Mouse (Mus musculus): Measurements from ENCODE around the gene Smyd2. TPM values are rescaled to one million over a fixed set of nuclear protein-coding genes. Genes with fewer than 3 reads are reported as not detected.

Smyd2 gene
- polyA plus RNA-seq, 1 experiment from 2014 or later: 54.9 TPM

DNA sequence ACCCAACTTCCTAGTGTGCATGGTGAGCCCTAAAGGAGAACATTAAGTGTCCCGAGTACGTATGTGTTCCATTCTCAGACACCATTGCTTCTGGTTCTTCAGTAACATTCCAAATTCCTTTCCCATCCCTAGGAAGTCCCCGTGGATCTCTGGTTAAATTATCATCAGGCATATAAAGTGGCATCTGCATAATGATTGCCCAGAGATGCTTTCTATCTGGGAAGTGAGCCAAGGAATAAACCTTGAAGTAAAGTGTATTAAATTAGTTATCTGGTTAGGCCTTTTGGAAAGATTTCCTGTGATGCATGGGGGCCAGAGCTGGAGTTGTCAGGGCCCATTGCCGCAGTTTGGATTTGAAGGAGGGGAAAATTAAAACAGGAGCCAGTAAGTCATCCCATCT is 50.1 kb downstream of the Smyd2 start:
- H3K4me1 ChIP-seq (ENCODE audit: control insufficient read depth, insufficient read depth, low read length): no peaks in the 10 kb centered on the region
- H3K27me3 ChIP-seq (ENCODE audit: control insufficient read depth, insufficient read depth, low read length): no peaks in the 10 kb centered on the region
- H3K4me2 ChIP-seq: no peak overlapping the region
- DNase-seq (ENCODE audit: low spot score, missing footprints) (no peak), ATAC-seq (ENCODE audit: low FRiP score) (no peak)
- H3K36me3 ChIP-seq (ENCODE audit: control insufficient read depth, insufficient read depth, low read length): no peaks in the 10 kb centered on the region
- no peak overlapping the region for H3K4me3 ChIP-seq (ENCODE audit: low read depth, low read length)
- H3K9me3 ChIP-seq (ENCODE audit: control insufficient read depth, low read length): no peaks in the 10 kb centered on the region
- H3K9ac ChIP-seq (ENCODE audit: low read length): no peak overlapping the region
- WGBS: 88% methylated on average over 4 of the region's 4 CpGs
- H3K27ac ChIP-seq (ENCODE audit: low read depth, low read length): no peak overlapping the region

DNA sequence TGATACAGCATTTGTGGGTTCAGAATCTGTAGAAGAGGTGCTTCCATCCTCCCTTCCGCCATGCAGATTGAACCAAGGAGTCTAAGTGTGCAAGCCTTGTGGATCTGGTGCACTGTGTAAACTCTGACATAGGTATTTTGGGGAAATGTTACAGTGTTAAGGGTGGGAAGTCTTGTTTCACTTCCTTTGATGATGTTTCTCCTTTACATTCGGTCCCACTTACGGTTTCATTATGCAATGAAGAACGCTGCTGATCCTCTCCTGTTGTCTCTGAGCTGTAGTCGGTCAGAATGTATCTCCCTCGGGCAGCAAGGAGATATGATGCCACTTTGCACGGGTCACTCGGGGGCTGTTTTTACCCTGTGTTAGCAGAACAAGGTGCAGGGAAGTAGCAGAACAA is 50.5 kb downstream of the Smyd2 start:
- Histone ChIP-seq H3K36me3 (ENCODE audit: control insufficient read depth, insufficient read depth, low read length) (no peaks in the 10 kb centered on the region), H3K4me3 (ENCODE audit: low read depth, low read length) (no peak overlapping the region), H3K4me1 (ENCODE audit: control insufficient read depth, insufficient read depth, low read length) (no peaks in the 10 kb centered on the region), H3K9ac (ENCODE audit: low read length) (no peak overlapping the region), H3K27me3 (ENCODE audit: control insufficient read depth, insufficient read depth, low read length) (no peaks in the 10 kb centered on the region), H3K27ac (ENCODE audit: low read depth, low read length) (no peak overlapping the region), H3K4me2 (no peak overlapping the region), H3K9me3 (ENCODE audit: control insufficient read depth, low read length) (no peaks in the 10 kb centered on the region)
- 93% methylated on average over 8 of the region's 8 CpGs for WGBS
- DNase-seq (ENCODE audit: low spot score, missing footprints): no peak
- no peak for ATAC-seq (ENCODE audit: low FRiP score)

DNA sequence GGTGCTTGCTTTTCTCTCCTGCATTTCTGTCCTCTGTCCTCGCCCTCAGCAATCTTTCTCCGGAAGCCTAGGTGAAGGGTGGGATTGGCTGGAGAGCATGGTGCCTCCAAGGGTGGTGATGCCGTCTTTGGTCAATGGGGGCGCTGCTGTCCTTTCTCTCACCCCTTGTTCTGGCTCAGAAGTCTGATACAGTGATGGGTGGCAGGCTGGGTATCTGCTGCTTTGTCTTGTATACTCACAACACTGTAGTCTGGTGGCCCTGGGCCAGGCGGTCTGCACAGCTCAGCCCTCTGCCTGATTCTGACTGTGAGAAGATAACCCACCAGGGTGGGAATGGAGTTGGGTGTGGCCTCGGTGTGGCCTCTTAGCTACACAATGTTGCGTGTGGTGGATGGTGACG is 51.6 kb downstream of the Smyd2 start:
- Histone ChIP-seq H3K4me1 (ENCODE audit: control insufficient read depth, insufficient read depth, low read length) (no peaks in the 10 kb centered on the region), H3K27ac (ENCODE audit: low read depth, low read length) (no peak overlapping the region), H3K27me3 (ENCODE audit: control insufficient read depth, insufficient read depth, low read length) (no peaks in the 10 kb centered on the region), H3K4me2 (no peak overlapping the region), H3K36me3 (ENCODE audit: control insufficient read depth, insufficient read depth, low read length) (no peaks in the 10 kb centered on the region), H3K9ac (ENCODE audit: low read length) (no peak overlapping the region), H3K9me3 (ENCODE audit: control insufficient read depth, low read length) (no peaks in the 10 kb centered on the region), H3K4me3 (ENCODE audit: low read depth, low read length) (no peak overlapping the region)
- ATAC-seq (ENCODE audit: low FRiP score): no peak
- WGBS: 86% methylated on average over 8 of the region's 8 CpGs
- DNase-seq (ENCODE audit: low spot score, missing footprints): no peak

DNA sequence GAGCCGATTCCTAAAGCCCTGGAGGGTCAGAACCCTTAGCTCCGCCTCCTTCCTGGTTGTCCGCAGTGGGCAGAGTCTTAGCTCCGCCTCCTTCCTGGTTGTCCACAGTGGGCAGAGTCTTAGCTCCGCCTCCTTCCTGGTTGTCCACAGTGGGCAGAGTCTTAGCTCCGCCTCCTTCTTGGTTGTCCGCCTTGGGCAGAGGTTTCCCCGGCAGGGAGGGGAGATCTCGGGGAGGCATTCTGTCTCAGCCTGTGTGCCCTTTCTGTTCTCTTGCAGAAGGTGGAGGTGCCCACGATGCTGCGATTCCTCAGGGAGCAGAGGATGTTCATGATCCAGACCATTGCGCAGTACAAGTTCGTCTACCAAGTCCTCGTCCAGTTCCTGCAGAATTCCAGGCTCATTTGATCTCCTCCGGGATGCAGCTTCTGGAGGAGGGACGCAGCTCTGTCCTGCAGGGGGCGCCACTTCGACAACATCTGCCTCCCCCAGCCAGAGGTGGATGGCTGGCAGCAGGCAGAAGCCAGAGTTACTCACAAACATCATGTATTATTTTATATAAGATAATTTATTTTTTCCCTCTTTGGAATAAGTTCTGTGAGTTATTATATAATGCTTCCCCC is 52.4 kb downstream of the Smyd2 start:
- Histone ChIP-seq H3K4me2 (no peak overlapping the region), H3K36me3 (ENCODE audit: control insufficient read depth, insufficient read depth, low read length) (no peaks in the 10 kb centered on the region), H3K27ac (ENCODE audit: low read depth, low read length) (no peak overlapping the region), H3K9me3 (ENCODE audit: control insufficient read depth, low read length) (no peaks in the 10 kb centered on the region), H3K4me1 (ENCODE audit: control insufficient read depth, insufficient read depth, low read length) (no peaks in the 10 kb centered on the region), H3K27me3 (ENCODE audit: control insufficient read depth, insufficient read depth, low read length) (no peaks in the 10 kb centered on the region), H3K4me3 (ENCODE audit: low read depth, low read length) (no peak overlapping the region), H3K9ac (ENCODE audit: low read length) (no peak overlapping the region)
- WGBS: 91% methylated on average over 18 of the region's 18 CpGs
- DNase-seq (ENCODE audit: low spot score, missing footprints) (no peak), ATAC-seq (ENCODE audit: low FRiP score) (no peak)

DNA sequence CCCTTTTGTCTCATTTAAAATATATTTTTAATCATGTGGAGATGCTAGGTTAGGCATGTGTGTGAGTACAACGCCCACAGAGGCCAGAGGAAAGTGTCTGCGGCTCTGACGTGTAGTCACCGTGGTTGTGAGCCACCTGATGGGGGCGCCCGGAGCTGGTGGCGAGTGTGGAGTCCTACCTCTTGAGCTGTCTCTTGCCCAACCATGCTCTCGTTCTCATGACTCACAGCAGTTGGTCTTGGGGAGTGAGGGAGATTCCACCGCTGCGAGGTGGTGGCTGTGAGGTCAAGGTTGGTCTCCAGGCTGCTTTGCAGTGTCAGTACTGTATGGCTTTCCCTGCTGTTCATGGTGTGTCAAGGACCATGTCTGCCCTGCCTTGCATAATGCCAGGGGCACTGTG is 54.1 kb downstream of the Smyd2 start:
- Histone ChIP-seq H3K27me3 (ENCODE audit: control insufficient read depth, insufficient read depth, low read length) (no peaks in the 10 kb centered on the region), H3K27ac (ENCODE audit: low read depth, low read length) (no peak overlapping the region), H3K4me3 (ENCODE audit: low read depth, low read length) (no peak overlapping the region), H3K4me2 (no peak overlapping the region), H3K36me3 (ENCODE audit: control insufficient read depth, insufficient read depth, low read length) (no peaks in the 10 kb centered on the region), H3K9ac (ENCODE audit: low read length) (no peak overlapping the region), H3K4me1 (ENCODE audit: control insufficient read depth, insufficient read depth, low read length) (no peaks in the 10 kb centered on the region), H3K9me3 (ENCODE audit: control insufficient read depth, low read length) (no peaks in the 10 kb centered on the region)
- no peak for DNase-seq (ENCODE audit: low spot score, missing footprints)
- WGBS: 87% methylated on average over 10 of the region's 10 CpGs
- ATAC-seq (ENCODE audit: low FRiP score): no peak

DNA sequence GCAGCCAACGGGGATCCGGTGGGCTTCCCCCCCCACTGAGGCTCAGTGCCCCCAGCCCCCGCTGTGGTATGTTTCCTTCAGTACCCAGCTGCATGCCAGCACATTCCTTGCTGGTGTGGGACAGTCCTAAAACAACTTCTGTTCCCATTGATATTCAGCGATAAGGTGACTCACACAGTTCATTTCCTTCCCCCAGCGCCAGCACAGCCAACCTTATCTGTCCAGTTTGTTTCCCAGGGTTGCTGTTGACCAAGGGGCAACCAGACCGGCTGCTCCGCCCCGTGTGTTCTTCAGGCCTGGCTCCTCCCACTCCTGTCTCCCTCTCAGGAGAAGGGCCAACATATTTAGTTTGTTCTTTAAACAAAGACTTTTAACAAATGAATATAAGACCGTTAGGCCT is 54.7 kb downstream of the Smyd2 start:
- WGBS: 69% methylated on average over 9 of the region's 9 CpGs

DNA sequence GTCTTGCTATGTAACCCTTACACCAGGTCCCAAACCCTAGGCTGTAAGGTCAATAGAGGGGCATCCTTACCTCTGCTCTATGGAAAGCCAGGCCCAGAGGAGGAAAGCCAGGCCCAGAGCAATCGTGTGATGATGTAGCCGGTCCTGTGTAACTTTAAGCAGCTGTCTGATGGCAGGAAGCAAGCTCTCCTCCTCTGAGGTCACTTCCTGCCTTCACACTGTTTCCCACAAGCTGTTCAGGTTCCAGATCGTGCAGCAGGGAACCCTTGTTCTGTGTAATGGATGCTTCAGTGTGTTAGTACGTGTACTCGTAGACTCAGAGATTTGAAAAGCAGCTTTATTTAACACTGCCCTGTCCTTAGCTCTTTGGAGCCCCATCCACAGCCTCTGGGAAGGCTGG is 55.1 kb downstream of the Smyd2 start:
- DNase-seq (ENCODE audit: low spot score, missing footprints) (no peak), ATAC-seq (ENCODE audit: low FRiP score) (no peak)
- Histone ChIP-seq H3K4me2 (no peak overlapping the region), H3K9me3 (ENCODE audit: control insufficient read depth, low read length) (no peaks in the 10 kb centered on the region), H3K4me3 (ENCODE audit: low read depth, low read length) (no peak overlapping the region), H3K9ac (ENCODE audit: low read length) (no peak overlapping the region), H3K36me3 (ENCODE audit: control insufficient read depth, insufficient read depth, low read length) (no peaks in the 10 kb centered on the region), H3K27ac (ENCODE audit: low read depth, low read length) (no peak overlapping the region), H3K27me3 (ENCODE audit: control insufficient read depth, insufficient read depth, low read length) (no peaks in the 10 kb centered on the region), H3K4me1 (ENCODE audit: control insufficient read depth, insufficient read depth, low read length) (no peaks in the 10 kb centered on the region)
- WGBS: 74% methylated on average over 5 of the region's 5 CpGs

More for the DNA sequence above, 54.7 kb downstream of the Smyd2 start:
- no peaks in the 10 kb centered on the region for H3K36me3 ChIP-seq (ENCODE audit: control insufficient read depth, insufficient read depth, low read length)
- no peaks in the 10 kb centered on the region for H3K4me1 ChIP-seq (ENCODE audit: control insufficient read depth, insufficient read depth, low read length)
- H3K4me3 ChIP-seq (ENCODE audit: low read depth, low read length): no peak overlapping the region
- ATAC-seq (ENCODE audit: low FRiP score) (no peak), DNase-seq (ENCODE audit: low spot score, missing footprints) (no peak)
- H3K27ac ChIP-seq (ENCODE audit: low read depth, low read length): no peak overlapping the region
- no peak overlapping the region for H3K9ac ChIP-seq (ENCODE audit: low read length)
- H3K9me3 ChIP-seq (ENCODE audit: control insufficient read depth, low read length): no peaks in the 10 kb centered on the region
- no peak overlapping the region for H3K4me2 ChIP-seq
- H3K27me3 ChIP-seq (ENCODE audit: control insufficient read depth, insufficient read depth, low read length): no peaks in the 10 kb centered on the region

DNA sequence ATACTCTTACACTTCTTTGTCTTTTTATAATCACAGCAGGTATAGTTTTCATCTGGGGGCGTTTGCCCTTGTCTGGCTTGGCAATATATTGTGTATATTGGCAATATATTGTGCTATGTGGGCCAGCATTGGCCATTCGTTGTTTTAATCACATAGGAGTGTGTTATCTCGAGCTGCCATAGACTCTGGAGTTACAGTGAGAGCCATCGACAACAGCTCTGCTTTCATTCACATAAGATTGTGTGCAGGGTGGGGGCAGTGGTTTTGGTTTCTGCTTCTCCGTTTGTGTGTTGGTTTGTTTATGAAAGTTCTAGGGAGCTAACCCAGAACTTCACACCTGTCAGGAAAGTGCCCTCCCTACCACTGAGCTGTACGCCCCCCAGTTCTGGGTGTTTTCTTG is 55.5 kb downstream of the Smyd2 start:
- H3K4me1 ChIP-seq (ENCODE audit: control insufficient read depth, insufficient read depth, low read length): no peaks in the 10 kb centered on the region
- H3K9me3 ChIP-seq (ENCODE audit: control insufficient read depth, low read length): no peaks in the 10 kb centered on the region
- H3K4me2 ChIP-seq: no peak overlapping the region
- no peak overlapping the region for H3K27ac ChIP-seq (ENCODE audit: low read depth, low read length)
- no peak overlapping the region for H3K4me3 ChIP-seq (ENCODE audit: low read depth, low read length)
- H3K9ac ChIP-seq (ENCODE audit: low read length): no peak overlapping the region
- no peaks in the 10 kb centered on the region for H3K27me3 ChIP-seq (ENCODE audit: control insufficient read depth, insufficient read depth, low read length)
- DNase-seq (ENCODE audit: low spot score, missing footprints): no peak
- 87% methylated on average over 6 of the region's 6 CpGs for WGBS
- no peaks in the 10 kb centered on the region for H3K36me3 ChIP-seq (ENCODE audit: control insufficient read depth, insufficient read depth, low read length)
- ATAC-seq (ENCODE audit: low FRiP score): no peak

DNA sequence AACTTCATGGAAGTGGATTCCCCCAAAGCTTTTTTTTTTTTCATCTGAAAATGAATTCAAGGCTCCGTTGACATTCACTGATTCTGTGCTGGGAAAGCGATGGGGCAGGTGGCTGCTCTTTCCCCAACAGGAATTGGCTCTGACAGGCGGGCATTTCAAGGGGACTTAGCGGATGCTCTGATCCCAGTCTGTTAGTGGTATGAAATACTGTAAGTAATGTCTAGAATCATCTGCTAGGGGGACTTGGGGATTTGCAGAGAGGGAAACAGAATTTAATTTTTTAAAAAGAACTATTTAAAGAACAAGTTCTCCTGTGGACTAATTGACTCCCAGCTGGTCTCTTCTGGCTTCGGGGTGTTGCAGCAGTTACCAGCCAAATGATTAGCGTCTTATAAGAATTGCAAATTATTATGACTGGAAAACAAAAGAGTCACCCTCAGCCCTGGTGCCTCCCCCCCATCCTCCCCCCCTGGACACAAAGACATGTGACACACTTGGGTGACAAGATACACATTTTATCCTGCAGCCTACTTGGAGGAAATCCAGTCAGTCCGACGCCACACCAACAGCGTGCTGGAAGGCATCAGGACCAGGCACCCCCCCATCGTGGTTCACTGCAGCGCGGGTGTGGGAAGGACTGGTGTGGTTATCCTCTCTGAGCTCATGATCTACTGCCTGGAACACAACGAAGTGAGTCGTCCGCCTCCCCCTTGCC is 57.2 kb downstream of the Smyd2 start:
- H3K4me1 ChIP-seq (ENCODE audit: control insufficient read depth, insufficient read depth, low read length): no peaks in the 10 kb centered on the region
- H3K36me3 ChIP-seq (ENCODE audit: control insufficient read depth, insufficient read depth, low read length): no peaks in the 10 kb centered on the region
- no peak overlapping the region for H3K4me2 ChIP-seq
- no peak overlapping the region for H3K27ac ChIP-seq (ENCODE audit: low read depth, low read length)
- no peak for ATAC-seq (ENCODE audit: low FRiP score)
- WGBS: 90% methylated on average over 15 of the region's 15 CpGs
- no peak overlapping the region for H3K9ac ChIP-seq (ENCODE audit: low read length)
- no peaks in the 10 kb centered on the region for H3K27me3 ChIP-seq (ENCODE audit: control insufficient read depth, insufficient read depth, low read length)
- no peaks in the 10 kb centered on the region for H3K9me3 ChIP-seq (ENCODE audit: control insufficient read depth, low read length)
- H3K4me3 ChIP-seq (ENCODE audit: low read depth, low read length): no peak overlapping the region
- no peak for DNase-seq (ENCODE audit: low spot score, missing footprints)
